Mouse (Mus musculus) limb, embryonic 15.5 days (tissue): ENCODE results near the gene Tank. TPM values are rescaled to one million over a fixed set of nuclear protein-coding genes. Genes with fewer than 3 reads are reported as not detected.

ENCODE experiments used
- ATAC-seq: fragments of 200-750 bp; cut with Nextera tagmentation; 2 replicates; pipeline ENCODE4 v1.8.0; 2017; ENCODE audit warnings: low read depth, moderate TSS enrichment; ENCODE audit not compliant: insufficient number of reproducible peaks, low FRiP score, low TSS enrichment
- H3K27ac ChIP-seq: fragments of 300-500 bp; sonication (generic); 2 replicates; pipeline ENCODE4 v1.5.1; 2015; ENCODE audit warnings: moderate library complexity, mild to moderate bottlenecking, inconsistent platforms
- H3K27me3 ChIP-seq: fragments of 300-500 bp; sonication (generic); 2 replicates; pipeline ENCODE4 v1.6.1; 2015; ENCODE audit warnings: inconsistent platforms
- H3K36me3 ChIP-seq: fragments of 300-500 bp; sonication (generic); 2 replicates; pipeline ENCODE4 v1.6.1; 2015; ENCODE audit warnings: inconsistent platforms
- H3K4me1 ChIP-seq: fragments of 300-500 bp; sonication (generic); 2 replicates; pipeline ENCODE4 v1.6.1; 2015; ENCODE audit warnings: inconsistent platforms
- H3K4me2 ChIP-seq: fragments of 300-500 bp; sonication (generic); 2 replicates; pipeline ENCODE4 v1.6.1; 2015; ENCODE audit warnings: mild to moderate bottlenecking, inconsistent platforms
- H3K4me3 ChIP-seq: fragments of 300-500 bp; sonication (generic); 2 replicates; pipeline ENCODE4 v1.5.1; 2015; ENCODE audit warnings: mild to moderate bottlenecking, inconsistent platforms
- H3K9ac ChIP-seq: fragments of 300-500 bp; sonication (generic); 2 replicates; pipeline ENCODE4 v1.6.1; 2015; ENCODE audit warnings: inconsistent platforms
- H3K9me3 ChIP-seq: fragments of 300-500 bp; sonication (generic); 2 replicates; pipeline ENCODE4 v1.6.1; 2016; ENCODE audit warnings: inconsistent platforms
- WGBS: fragments of 180-500 bp; shearing (Covaris S2); methylation state at CpG from one replicate; pipeline ENCODE4 v1.1.7; 2015; 5-methylcytosine and 5-hydroxymethylcytosine counted together
- polyA plus RNA-seq: library from polyadenylated mRNA; unstranded; fragments of >200 nt; fragmentation: Nextera tagmentation; extraction: Ambion mirVana; gene quantifications from 2 replicates; pipeline ENCODE4 v1.2.1, GENCODE M21; 2015

Tank gene
- polyA plus RNA-seq, 1 experiment from 2014 or later = 28.0 TPM

DNA sequence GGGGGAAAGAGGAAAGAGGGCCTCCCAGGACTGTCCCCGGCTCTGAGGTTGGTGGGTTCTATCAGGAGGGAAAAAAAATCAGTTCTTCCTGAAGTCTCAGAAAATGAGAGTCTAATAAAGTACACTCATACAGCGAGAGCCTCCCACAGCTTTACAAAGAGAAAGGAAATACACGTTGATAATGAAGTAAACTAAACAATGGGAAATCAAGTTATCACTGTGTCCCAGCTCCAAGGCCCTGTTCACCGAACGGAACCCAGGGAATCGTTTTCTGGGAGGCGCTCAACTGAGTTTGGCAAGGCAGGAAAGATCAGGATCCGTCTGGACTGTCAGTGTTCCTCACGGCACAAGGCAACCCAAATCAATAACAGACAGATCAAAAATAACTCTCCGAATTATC, 84.4 kb downstream of the Tank start:
- Histone ChIP-seq H3K36me3 (no peaks in the 10 kb centered on the region), H3K4me2 (no peak overlapping the region), H3K4me1 (no peaks in the 10 kb centered on the region), H3K27ac (no peak overlapping the region), H3K9me3 (no peaks in the 10 kb centered on the region), H3K9ac (no peak overlapping the region), H3K27me3 (peaks cover 3% of the 10 kb centered on the region; the same call in 1 of the 2 replicates), H3K4me3 (no peak overlapping the region)
- WGBS = 81% methylated on average over 10 of the region's 10 CpGs
- ATAC-seq = no peak

- Histone ChIP-seq H3K27me3 (0 out of 2 replicates have a peak, but pooled peaks cover 3% of the 10 kb centered on the region), H3K4me3 (no peak overlapping the region), H3K4me1 (no peaks in the 10 kb centered on the region), H3K4me2 (no peak overlapping the region), H3K9ac (no peak overlapping the region), H3K9me3 (no peaks in the 10 kb centered on the region), H3K36me3 (no peaks in the 10 kb centered on the region), H3K27ac (no peak overlapping the region)
- no peak for ATAC-seq
- WGBS = 68% methylated on average over 10 of the region's 10 CpGs
These were observed 85.3 kb downstream of the Tank start for GRCm38 (mm10) chr2:61663573-61664241.

DNA sequence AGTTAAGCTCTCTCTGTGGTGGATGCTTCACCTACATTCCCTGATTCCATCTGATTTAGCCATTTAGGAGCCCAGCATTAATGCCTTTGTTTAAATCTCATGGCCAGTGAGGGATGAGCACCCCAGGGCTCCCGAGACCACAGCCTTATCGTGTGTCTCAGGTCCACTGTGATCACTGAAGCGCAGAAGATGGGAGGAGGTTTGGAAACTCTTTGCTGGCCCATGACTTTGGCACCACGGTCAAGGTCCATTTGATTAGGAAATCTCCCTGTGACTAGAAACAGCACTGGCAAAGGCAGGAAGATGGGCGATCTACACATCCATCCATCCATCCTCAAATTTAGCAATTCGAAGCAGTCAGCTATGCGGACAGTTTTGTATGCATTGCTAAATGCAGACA, 89.0 kb downstream of the Tank start:
- no peaks in the 10 kb centered on the region for H3K4me1 ChIP-seq
- H3K4me2 ChIP-seq = no peak overlapping the region
- no peak for ATAC-seq
- 89% methylated on average over 7 of the region's 7 CpGs for WGBS
- no peaks in the 10 kb centered on the region for H3K27me3 ChIP-seq
- no peak overlapping the region for H3K9ac ChIP-seq
- no peaks in the 10 kb centered on the region for H3K36me3 ChIP-seq
- H3K9me3 ChIP-seq = no peaks in the 10 kb centered on the region
- no peak overlapping the region for H3K27ac ChIP-seq
- H3K4me3 ChIP-seq = no peak overlapping the region

GRCm38 (mm10) chr2:61668260-61668659, 89.9 kb downstream of the Tank start:
- Histone ChIP-seq H3K9me3 (no peaks in the 10 kb centered on the region), H3K4me2 (no peak overlapping the region), H3K27ac (no peak overlapping the region), H3K36me3 (no peaks in the 10 kb centered on the region), H3K4me1 (no peaks in the 10 kb centered on the region), H3K4me3 (no peak overlapping the region), H3K27me3 (no peaks in the 10 kb centered on the region), H3K9ac (no peak overlapping the region)
- WGBS = 29% methylated on average over 4 of the region's 4 CpGs
- no peak for ATAC-seq

DNA sequence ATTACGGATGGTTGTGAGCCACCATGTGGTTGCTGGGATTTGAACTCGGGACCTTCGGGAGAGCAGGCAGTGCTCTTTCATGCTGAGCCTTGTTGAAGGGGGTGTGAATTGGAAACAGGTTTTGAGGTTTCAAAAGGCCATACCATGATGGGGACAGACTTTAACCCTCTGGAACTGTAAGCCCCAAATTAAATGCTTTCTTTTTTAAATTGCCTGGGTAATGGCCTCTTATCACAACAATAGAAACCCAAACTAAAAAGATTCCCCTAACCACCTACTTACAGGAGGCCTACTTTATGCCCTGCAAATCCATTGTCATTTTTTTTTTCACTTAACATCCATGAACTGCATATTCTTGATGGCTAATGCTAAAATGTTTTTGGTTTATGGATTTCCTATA, 96.2 kb downstream of the Tank start:
- no peak overlapping the region for H3K4me3 ChIP-seq
- no peaks in the 10 kb centered on the region for H3K4me1 ChIP-seq
- no peaks in the 10 kb centered on the region for H3K9me3 ChIP-seq
- ATAC-seq = no peak
- no peak overlapping the region for H3K4me2 ChIP-seq
- no peak overlapping the region for H3K27ac ChIP-seq
- H3K9ac ChIP-seq = no peak overlapping the region
- WGBS = 89% methylated on average over 3 of the region's 3 CpGs
- H3K36me3 ChIP-seq = no peaks in the 10 kb centered on the region
- no peaks in the 10 kb centered on the region for H3K27me3 ChIP-seq

DNA sequence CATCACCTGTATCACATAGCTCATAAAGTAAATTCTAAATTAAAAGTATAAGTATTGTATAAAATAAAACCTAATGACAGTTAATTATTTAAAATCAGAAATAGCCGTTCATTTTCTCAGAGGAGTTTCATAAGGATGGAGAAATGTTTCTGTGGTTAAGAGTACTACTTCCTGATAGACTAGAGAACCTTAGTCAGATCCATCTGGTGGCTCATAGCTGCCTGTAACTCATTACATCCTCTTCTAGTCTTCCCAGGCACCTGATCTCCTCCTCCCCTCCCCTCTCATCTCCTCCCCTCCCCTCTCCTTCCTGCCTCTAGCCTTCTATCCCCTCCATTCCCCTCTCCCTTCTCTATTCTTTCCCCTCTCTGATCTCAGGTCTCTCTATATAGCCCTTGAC, 103.2 kb downstream of the Tank start:
- no peak overlapping the region for H3K27ac ChIP-seq
- WGBS = 69% methylated on average over 1 of the region's 1 CpGs
- H3K9me3 ChIP-seq = no peaks in the 10 kb centered on the region
- no peak for ATAC-seq
- H3K4me3 ChIP-seq = no peak overlapping the region
- no peaks in the 10 kb centered on the region for H3K27me3 ChIP-seq
- H3K36me3 ChIP-seq = no peaks in the 10 kb centered on the region
- no peak overlapping the region for H3K4me2 ChIP-seq
- no peak overlapping the region for H3K9ac ChIP-seq
- H3K4me1 ChIP-seq = no peaks in the 10 kb centered on the region

GRCm38 (mm10) chr2:61686533-61686932, 108.1 kb downstream of the Tank start:
- no peaks in the 10 kb centered on the region for H3K4me1 ChIP-seq
- WGBS = 42% methylated on average over 1 of the region's 1 CpGs
- no peaks in the 10 kb centered on the region for H3K9me3 ChIP-seq
- no peak overlapping the region for H3K9ac ChIP-seq
- ATAC-seq = no peak
- H3K4me2 ChIP-seq = no peak overlapping the region
- H3K27me3 ChIP-seq = no peaks in the 10 kb centered on the region
- no peak overlapping the region for H3K4me3 ChIP-seq
- no peaks in the 10 kb centered on the region for H3K36me3 ChIP-seq
- no peak overlapping the region for H3K27ac ChIP-seq

DNA sequence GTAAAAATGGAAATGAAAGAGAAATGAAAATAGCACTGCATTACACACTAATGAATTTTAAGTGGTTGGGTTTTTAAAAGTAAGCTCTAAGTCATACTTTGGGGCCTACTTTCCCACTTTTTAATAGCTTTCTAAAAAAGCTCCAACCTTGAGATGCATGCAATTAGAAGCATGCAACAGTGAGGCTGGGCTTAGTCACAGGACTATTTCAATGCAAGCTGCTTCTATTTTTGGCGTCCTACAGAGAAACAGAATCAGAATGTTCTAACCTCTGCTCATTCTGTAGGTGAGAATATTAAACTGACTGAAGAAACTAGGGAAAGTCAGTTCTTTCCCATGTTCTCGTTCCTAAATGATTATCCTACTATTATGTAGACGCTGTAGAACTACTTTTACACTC, 110.7 kb downstream of the Tank start:
- Histone ChIP-seq H3K36me3 (no peaks in the 10 kb centered on the region), H3K4me1 (no peaks in the 10 kb centered on the region), H3K4me3 (no peak overlapping the region), H3K9ac (no peak overlapping the region), H3K27ac (no peak overlapping the region), H3K4me2 (no peak overlapping the region), H3K9me3 (no peaks in the 10 kb centered on the region), H3K27me3 (no peaks in the 10 kb centered on the region)
- 76% methylated on average over 3 of the region's 3 CpGs for WGBS
- ATAC-seq = no peak

Other genes starting within 250 kb of the Tank start
- gene Psmd14, start 133.1 kb downstream of the Tank start, polyA plus RNA-seq = 158 and 167 TPM in 2 replicates
- gene Tbr1, start 224.3 kb downstream of the Tank start, polyA plus RNA-seq = 0.16 and 0.26 TPM in 2 replicates